Comparison of ENCODE assay signal across 8 mouse cellular contexts in the genomic region with DNA sequence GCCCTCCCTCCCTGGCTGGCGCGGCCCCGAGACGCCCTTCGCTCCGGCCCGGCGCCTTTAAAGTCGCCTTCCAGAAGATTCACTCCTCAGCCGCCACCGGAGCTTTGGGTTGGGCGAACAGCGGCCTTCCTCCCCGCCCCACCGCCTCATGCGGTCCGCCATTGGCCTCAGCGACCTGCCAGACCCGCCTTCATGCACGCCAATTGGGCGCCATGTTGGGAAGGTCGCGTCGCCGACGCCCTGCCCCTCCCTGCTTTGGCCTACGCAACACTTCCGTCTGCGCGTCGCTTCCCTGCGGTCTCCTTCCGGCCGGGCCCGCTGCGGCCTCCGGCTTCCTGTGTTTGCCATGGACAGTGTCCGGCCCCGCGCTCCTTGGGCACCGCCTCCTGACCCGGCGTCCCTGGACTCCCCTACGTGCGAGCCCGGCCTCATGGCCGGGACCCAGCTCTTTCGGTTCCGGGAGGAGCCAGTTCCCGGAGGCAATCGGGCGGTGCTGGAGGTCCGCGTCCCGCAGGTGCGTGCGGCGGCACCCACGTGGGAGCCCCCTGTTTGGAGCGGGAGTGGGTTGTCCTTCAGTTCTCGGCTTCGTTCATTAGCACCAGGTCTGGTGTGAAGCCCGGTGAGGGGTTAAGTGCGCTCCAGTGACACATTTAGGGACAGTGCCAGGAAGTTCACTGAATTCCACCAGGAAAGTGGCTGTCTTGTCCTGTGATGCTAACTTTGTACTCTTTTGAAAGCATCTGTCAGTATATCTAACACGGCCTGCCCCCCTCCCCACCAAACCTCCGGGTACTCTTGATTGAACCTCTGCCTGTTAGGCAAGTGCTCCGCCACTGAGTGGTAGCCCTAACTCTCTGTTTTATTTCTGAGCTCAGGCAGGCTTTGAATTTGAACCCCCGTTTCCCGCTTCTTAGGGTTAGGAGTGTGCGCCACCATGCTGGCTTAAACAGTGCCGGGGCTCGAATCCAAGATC. TPM values are rescaled to one million over a fixed set of nuclear protein-coding genes. Genes with fewer than 3 reads are reported as not detected.
DNase-seq lines count a peak whose midpoint lies in the region; ATAC-seq and TF ChIP-seq lines count a peak whose summit lies in the region.

TSS of gene Mettl23 (plus strand) at position 18 of the 973 bp plus-strand sequence.
TSS of gene Jmjd6 (minus strand) at position 189 of the 973 bp plus-strand sequence.

- WGBS in embryonic facial prominence, embryonic 13.5 days, result 1% methylated on average over 72 of the region's 72 CpGs
- WGBS in kidney, adult 2 months, result under 1% methylated on average over 72 of the region's 72 CpGs
- under 1% methylated on average over 72 of the region's 72 CpGs for WGBS in limb, embryonic 12.5 days
- WGBS in midbrain, embryonic 15.5 days, result under 1% methylated on average over 72 of the region's 72 CpGs
- WGBS in spleen, adult 2 months, result under 1% methylated on average over 72 of the region's 72 CpGs

- peak within 1 kb of the TSS; percentile 90 for H3K9ac ChIP-seq in embryonic facial prominence, embryonic 13.5 days
- peak within 1 kb of the TSS; percentile 86 for H3K9ac ChIP-seq in limb, embryonic 12.5 days (replicated peaks)
- H3K9ac ChIP-seq in midbrain, embryonic 15.5 days, result peak within 1 kb of the TSS; percentile 76

- H3K4me3 ChIP-seq in embryonic facial prominence, embryonic 13.5 days, result peak within 1 kb of the TSS; percentile 83
- peak within 1 kb of the TSS; percentile 87 for H3K4me3 ChIP-seq in kidney, adult 2 months (ENCODE audit: insufficient read depth, low read depth, low read length)
- H3K4me3 ChIP-seq in limb, embryonic 12.5 days (replicated peaks), result peak within 1 kb of the TSS; percentile 80
- peak within 1 kb of the TSS; percentile 63 for H3K4me3 ChIP-seq in midbrain, embryonic 15.5 days
- peak within 1 kb of the TSS; percentile 80 for H3K4me3 ChIP-seq in spleen, adult 2 months (ENCODE audit: extremely low read depth, insufficient read depth, insufficient read length)

- peak within 1 kb of the TSS; percentile 80 for H3K4me2 ChIP-seq in embryonic facial prominence, embryonic 13.5 days
- H3K4me2 ChIP-seq in limb, embryonic 12.5 days, result peak within 1 kb of the TSS; percentile 86
- peak within 1 kb of the TSS; percentile 76 for H3K4me2 ChIP-seq in midbrain, embryonic 15.5 days

- ATAC-seq in embryonic facial prominence, embryonic 13.5 days (ENCODE audit: insufficient number of reproducible peaks, insufficient read depth, low FRiP score, low TSS enrichment, low read depth), result peak; percentile 89
- peak; percentile 94 for ATAC-seq in limb, embryonic 12.5 days (ENCODE audit: insufficient number of reproducible peaks, insufficient read depth, low FRiP score, low TSS enrichment, low read depth)
- peak; percentile 98 for ATAC-seq in midbrain, embryonic 15.5 days (replicated peaks)

- H3K27ac ChIP-seq in embryonic facial prominence, embryonic 13.5 days, result peak within 1 kb of the TSS; percentile 97
- peak within 1 kb of the TSS; percentile 93 for H3K27ac ChIP-seq in kidney, adult 2 months (ENCODE audit: insufficient read depth, low read depth, low read length)
- peak within 1 kb of the TSS; percentile 98 for H3K27ac ChIP-seq in limb, embryonic 12.5 days
- peak within 1 kb of the TSS; percentile 97 for H3K27ac ChIP-seq in midbrain, embryonic 15.5 days
- H3K27ac ChIP-seq in spleen, adult 2 months (ENCODE audit: insufficient read depth, low read length), result peak within 1 kb of the TSS; percentile 98

- H3K4me1 ChIP-seq in embryonic facial prominence, embryonic 13.5 days, result peaks cover 66% of the 10 kb centered on the region
- peaks cover 13% of the 10 kb centered on the region for H3K4me1 ChIP-seq in kidney, adult 2 months (ENCODE audit: control insufficient read depth, insufficient read depth, low read length)
- H3K4me1 ChIP-seq in limb, embryonic 12.5 days (replicated peaks), result peaks cover 32% of the 10 kb centered on the region
- peaks cover 54% of the 10 kb centered on the region for H3K4me1 ChIP-seq in midbrain, embryonic 15.5 days
- H3K4me1 ChIP-seq in spleen, adult 2 months (ENCODE audit: control insufficient read depth, insufficient read depth, insufficient read length), result peaks cover 6% of the 10 kb centered on the region

- peaks cover 40% of the 10 kb centered on the region for H3K36me3 ChIP-seq in embryonic facial prominence, embryonic 13.5 days
- H3K36me3 ChIP-seq in kidney, adult 2 months (ENCODE audit: control insufficient read depth, insufficient read depth, low read length), result peaks cover 7% of the 10 kb centered on the region
- H3K36me3 ChIP-seq in limb, embryonic 12.5 days, result peaks cover 53% of the 10 kb centered on the region
- H3K36me3 ChIP-seq in midbrain, embryonic 15.5 days (replicated peaks), result peaks cover 24% of the 10 kb centered on the region
- H3K36me3 ChIP-seq in spleen, adult 2 months (ENCODE audit: control insufficient read depth, insufficient read depth, low read length), result peaks cover 32% of the 10 kb centered on the region

- H3K27me3 ChIP-seq in embryonic facial prominence, embryonic 13.5 days, result no peaks in the 10 kb centered on the region
- H3K27me3 ChIP-seq in kidney, adult 2 months (replicated peaks; ENCODE audit: control insufficient read depth, insufficient read depth, low read length), result no peaks in the 10 kb centered on the region
- no peaks in the 10 kb centered on the region for H3K27me3 ChIP-seq in limb, embryonic 12.5 days
- no peaks in the 10 kb centered on the region for H3K27me3 ChIP-seq in midbrain, embryonic 15.5 days (replicated peaks)
- H3K27me3 ChIP-seq in spleen, adult 2 months (ENCODE audit: control insufficient read depth, insufficient read depth, low read length), result no peaks in the 10 kb centered on the region

- DNase-seq in 3134 (ENCODE audit: extremely low read depth, insufficient read length, low spot score), result peak; percentile 100
- peak; percentile 97 to 98 for DNase-seq in adrenal gland, postnatal 36 days
- peak; percentile 96 to 99 for DNase-seq in heart, adult 18-20 months
- DNase-seq in kidney, adult 2 months, result peak; percentile 99
- peak; percentile 91 to 94 for DNase-seq in spleen, adult 2 months (ENCODE audit: low read depth in 1 of 2, low spot score in 2 of 2)

- TF ChIP-seq CTCF in kidney, adult 2 months (conservative IDR thresholded peaks at IDR 0.05; ENCODE audit: insufficient read depth, insufficient read length, low read depth, low read length), result no peak
- TF ChIP-seq CTCF in spleen, adult 2 months (IDR thresholded peaks at IDR 0.05; ENCODE audit: extremely low read depth, insufficient read depth, insufficient read length, insufficient replicate concordance), result no peak

- no peaks in the 10 kb centered on the region for H3K9me3 ChIP-seq in embryonic facial prominence, embryonic 13.5 days
- H3K9me3 ChIP-seq in limb, embryonic 12.5 days, result no peaks in the 10 kb centered on the region
- H3K9me3 ChIP-seq in midbrain, embryonic 15.5 days, result no peaks in the 10 kb centered on the region

- TF ChIP-seq POLR2A in kidney, adult 2 months (IDR thresholded peaks at IDR 0.05; ENCODE audit: low read depth, low read length), result peak; percentile 55
- no peak; the same call in none of the 2 replicates for TF ChIP-seq POLR2A in spleen, adult 2 months (IDR thresholded peaks at IDR 0.05; ENCODE audit: low read depth, low read length)

RNA-seq across cellular contexts. Expression of gene Mettl23, which starts in this region (rescaled TPM):
- total RNA-seq in adrenal gland, postnatal 36 days (2021), result 10 to 100 TPM; 31.2 to 36.2 TPM
- polyA plus RNA-seq in embryonic facial prominence, embryonic 13.5 days (2015; fragmentation: Nextera tagmentation; extraction: Ambion mirVana), result 78.6 and 84.4 TPM in 2 replicates
- total RNA-seq in heart, adult 18-20 months (2021), result 10 to 100 TPM; 38.3 to 46.4 TPM
- 26.8 and 32.8 TPM in 2 replicates for polyA plus RNA-seq in kidney, adult 2 months (2012; rRNA removed)
- 58.8 and 65.3 TPM in 2 replicates for polyA plus RNA-seq in limb, embryonic 12.5 days (2016; fragmentation: Nextera tagmentation; extraction: Ambion mirVana)
- polyA plus RNA-seq in midbrain, embryonic 15.5 days (2015; fragmentation: Nextera tagmentation; extraction: Ambion mirVana), result 63.9 and 64.6 TPM in 2 replicates
- polyA plus RNA-seq in spleen, adult 2 months (2012; rRNA removed), result 30.9 and 35.7 TPM in 2 replicates

RNA-seq across cellular contexts. Expression of gene Jmjd6, which starts in this region (rescaled TPM):
- 10 to 100 TPM; 33.0 to 46.7 TPM for total RNA-seq in adrenal gland, postnatal 36 days (2021)
- 73.4 and 77.7 TPM in 2 replicates for polyA plus RNA-seq in embryonic facial prominence, embryonic 13.5 days (2015; fragmentation: Nextera tagmentation; extraction: Ambion mirVana)
- total RNA-seq in heart, adult 18-20 months (2021), result 10 to 100 TPM; 37.5 to 42.3 TPM
- 19.6 and 20.9 TPM in 2 replicates for polyA plus RNA-seq in kidney, adult 2 months (2012; rRNA removed)
- polyA plus RNA-seq in limb, embryonic 12.5 days (2016; fragmentation: Nextera tagmentation; extraction: Ambion mirVana), result 84.5 and 86.2 TPM in 2 replicates
- 73.8 and 75.1 TPM in 2 replicates for polyA plus RNA-seq in midbrain, embryonic 15.5 days (2015; fragmentation: Nextera tagmentation; extraction: Ambion mirVana)
- 21.7 and 23.3 TPM in 2 replicates for polyA plus RNA-seq in spleen, adult 2 months (2012; rRNA removed)

Comparison
In these comparisons a context has a peak if more than half of its experiments do, and no peak if none do; other contexts are left out.
1. Peak in every context shown above with its lines: DNase-seq, ATAC-seq, H3K4me3 ChIP-seq and H3K27ac ChIP-seq.